Mouse (Mus musculus) left cerebral cortex, adult 11 months (tissue): ENCODE data around the gene Ly6c2.
"Not testable (repeated sequence)": the region's sequence is repeated elsewhere in the genome, so short reads cannot be mapped to it uniquely, and the experiment has no call there.

Experiments used
- DNase-seq: peaks from one replicate; pipeline ENCODE4 v3.0.0; 2022; ENCODE audit warnings: low spot score

The Ly6c2 gene

GRCm38 (mm10) chr15:75111861-75112630, at the start of gene Ly6c2:
TSS of gene Ly6c2 (minus strand) at chr15:75111970.
- not testable (repeated sequence) for DNase-seq

- no peak for DNase-seq
Measured at GRCm38 (mm10) chr15:75157646-75158045, 45.9 kb upstream of the Ly6c2 start.

- no peak for DNase-seq
Measured at GRCm38 (mm10) chr15:75154940-75155339, 43.2 kb upstream of the Ly6c2 start, which contains the start of gene Ly6g. TSS of gene Ly6g (plus strand) at chr15:75155240.

GRCm38 (mm10) chr15:75153087-75153486, 41.3 kb upstream of the Ly6c2 start:
- DNase-seq = no peak

- DNase-seq = no peak
Measured at GRCm38 (mm10) chr15:75143735-75144134, 32.0 kb upstream of the Ly6c2 start.

- DNase-seq = not testable (repeated sequence)
Measured at GRCm38 (mm10) chr15:75141812-75142360, 30.1 kb upstream of the Ly6c2 start.

- DNase-seq = not testable (repeated sequence)
Measured at GRCm38 (mm10) chr15:75137739-75138138, 26.0 kb upstream of the Ly6c2 start.

- not testable (repeated sequence) for DNase-seq
Measured at GRCm38 (mm10) chr15:75135090-75135783, 23.5 kb upstream of the Ly6c2 start.

- not testable (repeated sequence) for DNase-seq
Measured at GRCm38 (mm10) chr15:75132346-75132745, 20.6 kb upstream of the Ly6c2 start.

- no peak for DNase-seq
Measured at GRCm38 (mm10) chr15:75120066-75120465, 8.3 kb upstream of the Ly6c2 start.

- DNase-seq = not testable (repeated sequence)
Measured at GRCm38 (mm10) chr15:75118742-75119141, 7.0 kb upstream of the Ly6c2 start.

- not testable (repeated sequence) for DNase-seq
Measured at GRCm38 (mm10) chr15:75117481-75117880, 5.7 kb upstream of the Ly6c2 start.

- DNase-seq = no peak
Measured at GRCm38 (mm10) chr15:75116525-75116924, 4.8 kb upstream of the Ly6c2 start.

GRCm38 (mm10) chr15:75110424-75110823, 1.3 kb downstream of the Ly6c2 start:
- DNase-seq = not testable (repeated sequence)

- no peak for DNase-seq
Measured at GRCm38 (mm10) chr15:75099261-75099660, 12.5 kb downstream of the Ly6c2 start.

GRCm38 (mm10) chr15:75088041-75088440, 23.7 kb downstream of the Ly6c2 start:
- not testable (repeated sequence) for DNase-seq

GRCm38 (mm10) chr15:75069965-75070364, 41.8 kb downstream of the Ly6c2 start:
- no peak for DNase-seq

- DNase-seq = peak; percentile 13
Measured at GRCm38 (mm10) chr15:75062030-75062574, 49.7 kb downstream of the Ly6c2 start.

GRCm38 (mm10) chr15:75060505-75060904, 51.3 kb downstream of the Ly6c2 start:
- DNase-seq = peak; percentile 24
